26 mouse cellular contexts compared by ENCODE assay signal in the genomic region with DNA sequence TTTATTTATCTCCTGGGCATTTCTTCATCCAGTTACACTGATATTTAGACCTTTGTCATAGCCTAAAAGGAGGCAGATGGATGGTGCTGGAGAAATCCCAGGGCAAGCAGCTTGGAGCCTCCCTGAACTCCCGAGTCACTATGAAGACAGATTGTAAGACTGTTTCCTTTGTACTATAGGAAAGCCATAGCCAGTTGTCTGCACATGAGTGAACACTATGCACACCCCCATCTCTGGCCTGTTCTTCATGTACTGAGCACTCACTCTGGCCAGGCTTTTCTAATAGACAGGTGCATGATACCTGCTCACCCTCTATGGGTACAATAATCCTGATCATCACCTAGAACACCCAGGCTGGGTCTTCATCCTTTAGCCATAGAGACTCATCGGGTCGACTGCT.
DNase-seq lines count a peak whose midpoint lies in the region; ATAC-seq and TF ChIP-seq lines count a peak whose summit lies in the region.
"Had no signal": no experiment of that assay in that cellular context is flagged by ENCODE, and none has a peak within 500 bp of the region (broad histone marks: within the 10 kb centered on the region; RNA-seq: fewer than 3 reads in every experiment).

No protein-coding gene starts in this region.

- no peaks in the 10 kb centered on the region for H3K4me1 ChIP-seq in forebrain, postnatal 0 days (ENCODE audit: insufficient read depth)
- H3K4me1 ChIP-seq in forebrain, embryonic 15.5 days: no peaks in the 10 kb centered on the region
- no peaks in the 10 kb centered on the region for H3K4me1 ChIP-seq in kidney, embryonic 15.5 days
- H3K4me1 ChIP-seq: heart, embryonic 10.5 days; heart, embryonic 15.5 days; hindbrain, embryonic 12.5 days; liver, embryonic 12.5 days; megakaryocyte, embryonic 14.5 days; midbrain, embryonic 12.5 days had no signal

- 83% methylated on average over 3 of the region's 3 CpGs for WGBS in forebrain, postnatal 0 days
- WGBS in forebrain, embryonic 15.5 days: 75% methylated on average over 3 of the region's 3 CpGs
- WGBS in kidney, embryonic 15.5 days: 84% methylated on average over 3 of the region's 3 CpGs

- DNase-seq in forebrain, postnatal 0 days: no peak
- DNase-seq in brain, adult 2 months (ENCODE audit: low read depth, low spot score): peak; percentile 90
- peak; percentile 63 for DNase-seq in cerebellum, adult 11-12 months
- DNase-seq in cerebellum, adult 9-11 months: peak; percentile 72
- no peak for DNase-seq in natural killer cell, adult 2 months (ENCODE audit: low spot score in 2 of 2)
- DNase-seq: adrenal gland, postnatal 10 days; gastrocnemius, postnatal 10 days; kidney, adult 18-20 months; kidney, postnatal 4 days; left cerebral cortex, postnatal 4 days; liver, postnatal 0 days; lung, postnatal 36 days; right cerebral cortex, postnatal 25 days; spleen, adult 18-20 months; thymus, postnatal 25 days had no signal

- no peaks in the 10 kb centered on the region for H3K27me3 ChIP-seq in forebrain, postnatal 0 days (ENCODE audit: insufficient read depth, low read length)
- no peaks in the 10 kb centered on the region for H3K27me3 ChIP-seq in forebrain, embryonic 15.5 days
- no peaks in the 10 kb centered on the region for H3K27me3 ChIP-seq in kidney, embryonic 15.5 days
- H3K27me3 ChIP-seq: heart, embryonic 15.5 days; hindbrain, embryonic 12.5 days; liver, embryonic 12.5 days; megakaryocyte, embryonic 14.5 days; midbrain, embryonic 12.5 days; Patski had no signal

- no peak overlapping the region for H3K9ac ChIP-seq in forebrain, postnatal 0 days
- no peak overlapping the region for H3K9ac ChIP-seq in forebrain, embryonic 15.5 days (replicated peaks)
- H3K9ac ChIP-seq in kidney, embryonic 15.5 days: no peak overlapping the region
- H3K9ac ChIP-seq: heart, embryonic 15.5 days; hindbrain, embryonic 12.5 days; liver, embryonic 12.5 days; liver, postnatal 0 days; midbrain, embryonic 12.5 days had no signal

- TF ChIP-seq CTCF in forebrain, postnatal 0 days (IDR thresholded peaks at IDR 0.05; ENCODE audit: low read depth): no peak

- H3K4me3 ChIP-seq in forebrain, postnatal 0 days (ENCODE audit: low read depth, low read length): no peak overlapping the region
- no peak overlapping the region for H3K4me3 ChIP-seq in forebrain, embryonic 15.5 days
- no peak overlapping the region for H3K4me3 ChIP-seq in kidney, embryonic 15.5 days (replicated peaks)
- H3K4me3 ChIP-seq: heart, embryonic 10.5 days; heart, embryonic 15.5 days; hindbrain, embryonic 12.5 days; liver, embryonic 12.5 days; megakaryocyte, embryonic 14.5 days; midbrain, embryonic 12.5 days had no signal

- H3K27ac ChIP-seq in forebrain, postnatal 0 days (ENCODE audit: low read depth, low read length): no peak overlapping the region
- no peak overlapping the region for H3K27ac ChIP-seq in forebrain, embryonic 15.5 days (replicated peaks)
- no peak overlapping the region for H3K27ac ChIP-seq in kidney, embryonic 15.5 days
- H3K27ac ChIP-seq: heart, embryonic 10.5 days; heart, embryonic 15.5 days; hindbrain, embryonic 12.5 days; liver, embryonic 12.5 days; midbrain, embryonic 12.5 days had no signal

- no peaks in the 10 kb centered on the region for H3K9me3 ChIP-seq in forebrain, postnatal 0 days (ENCODE audit: low read length)
- no peaks in the 10 kb centered on the region for H3K9me3 ChIP-seq in forebrain, embryonic 15.5 days
- no peaks in the 10 kb centered on the region for H3K9me3 ChIP-seq in kidney, embryonic 15.5 days (replicated peaks)
- H3K9me3 ChIP-seq: heart, embryonic 10.5 days; heart, embryonic 15.5 days; hindbrain, embryonic 12.5 days; liver, embryonic 12.5 days; midbrain, embryonic 12.5 days had no signal

- ATAC-seq in forebrain, postnatal 0 days: peak; percentile 38; the same call in 1 of the 2 replicates
- no peak for ATAC-seq in forebrain, embryonic 15.5 days (replicated peaks)
- ATAC-seq in inflammation-experienced regulatory T-cells, adult 6 months: no peak
- no peak for ATAC-seq in kidney, embryonic 15.5 days (replicated peaks; ENCODE audit: low FRiP score)
- ATAC-seq: forebrain, embryonic 16.5 days; liver, embryonic 12.5 days; liver, postnatal 0 days; Patski had no signal

- H3K36me3 ChIP-seq in forebrain, postnatal 0 days (ENCODE audit: insufficient read depth): no peaks in the 10 kb centered on the region
- no peaks in the 10 kb centered on the region for H3K36me3 ChIP-seq in forebrain, embryonic 15.5 days
- H3K36me3 ChIP-seq in kidney, embryonic 15.5 days: no peaks in the 10 kb centered on the region
- H3K36me3 ChIP-seq: heart, embryonic 10.5 days; heart, embryonic 15.5 days; hindbrain, embryonic 12.5 days; liver, embryonic 12.5 days; midbrain, embryonic 12.5 days had no signal

- H3K4me2 ChIP-seq in forebrain, postnatal 0 days (ENCODE audit: low read depth): no peak overlapping the region
- H3K4me2 ChIP-seq in forebrain, embryonic 15.5 days (replicated peaks): no peak overlapping the region
- no peak overlapping the region for H3K4me2 ChIP-seq in kidney, embryonic 15.5 days
- H3K4me2 ChIP-seq: heart, embryonic 15.5 days; hindbrain, embryonic 12.5 days; liver, embryonic 12.5 days; midbrain, embryonic 12.5 days had no signal

Comparison
In these comparisons a context has a peak if more than half of its experiments do, and no peak if none do; other contexts are left out.
1. DNase-seq: peak in brain, adult 2 months (single experiment), cerebellum, adult 11-12 months (single experiment) and cerebellum, adult 9-11 months (single experiment); none in forebrain, postnatal 0 days (single experiment) and natural killer cell, adult 2 months (0 of 2).